In genomic region chrX:163164810-163165209, GRCm38 (mm10) we compare ENCODE assay signal across 19 mouse cellular contexts.
"Had no signal": no experiment of that assay in that cellular context is flagged by ENCODE, and none has a peak within 500 bp of the region (broad histone marks: within the 10 kb centered on the region; RNA-seq: fewer than 3 reads in every experiment).

No protein-coding gene starts in this region.

- DNase-seq: kidney, adult 2 months; kidney, postnatal 25 days; layer of hippocampus, adult 9-11 months; liver, embryonic 13.5 days; right cerebral cortex, adult 18-20 months; right cerebral cortex, postnatal 14 days; right cerebral cortex, postnatal 4 days; thymus, adult 2 months; thymus, postnatal 14 days; thymus, postnatal 4 days had no signal

- H3K9me3 ChIP-seq: liver, embryonic 13.5 days; lung, embryonic 15.5 days; midbrain, embryonic 12.5 days; midbrain, embryonic 15.5 days; neural tube, embryonic 12.5 days; neural tube, embryonic 15.5 days had no signal

- H3K36me3 ChIP-seq: liver, embryonic 13.5 days; lung, embryonic 15.5 days; midbrain, embryonic 12.5 days; midbrain, embryonic 15.5 days; neural tube, embryonic 12.5 days; neural tube, embryonic 15.5 days had no signal

- ATAC-seq: intestine, postnatal 0 days; midbrain, embryonic 15.5 days had no signal

- H3K4me3 ChIP-seq: layer of hippocampus, adult 2 months; liver, embryonic 13.5 days; lung, embryonic 15.5 days; midbrain, embryonic 12.5 days; midbrain, embryonic 15.5 days; neural tube, embryonic 12.5 days; neural tube, embryonic 15.5 days had no signal

- H3K9ac ChIP-seq: liver, embryonic 13.5 days; lung, embryonic 15.5 days; midbrain, embryonic 12.5 days; midbrain, embryonic 15.5 days; neural tube, embryonic 12.5 days; neural tube, embryonic 15.5 days had no signal

- H3K27ac ChIP-seq: kidney, postnatal 0 days; layer of hippocampus, adult 2 months; liver, embryonic 13.5 days; lung, embryonic 15.5 days; midbrain, embryonic 12.5 days; midbrain, embryonic 15.5 days; neural tube, embryonic 12.5 days; neural tube, embryonic 15.5 days; stomach, postnatal 0 days had no signal

- H3K4me1 ChIP-seq: liver, embryonic 13.5 days; lung, embryonic 15.5 days; midbrain, embryonic 12.5 days; midbrain, embryonic 15.5 days; neural tube, embryonic 12.5 days; neural tube, embryonic 15.5 days had no signal

- H3K27me3 ChIP-seq: liver, embryonic 13.5 days; lung, embryonic 15.5 days; midbrain, embryonic 15.5 days; neural tube, embryonic 12.5 days; neural tube, embryonic 15.5 days had no signal

- H3K4me2 ChIP-seq: liver, embryonic 13.5 days; lung, embryonic 15.5 days; midbrain, embryonic 12.5 days; midbrain, embryonic 15.5 days; neural tube, embryonic 12.5 days; neural tube, embryonic 15.5 days had no signal
